Mouse (Mus musculus) heart, adult 2 months (tissue): ENCODE data around the gene Elp4. TPM values are rescaled to one million over a fixed set of nuclear protein-coding genes. Genes with fewer than 3 reads are reported as not detected.

Source experiments
- DNase-seq, 2 experiments: peaks; one replicate each; pipeline ENCODE4 v3.0.0; 2021
- H3K27ac ChIP-seq: fragments of 200-600 bp; 2 replicates; pipeline ENCODE4 v1.8.1; 2022
- H3K27me3 ChIP-seq: fragments of 200-500 bp; 2 replicates; pipeline ENCODE4 v1.6.1; 2012; ENCODE audit warnings: mild to moderate bottlenecking, low read length, inconsistent platforms, mixed read lengths; ENCODE audit not compliant: control insufficient read depth, insufficient read depth
- H3K36me3 ChIP-seq: fragments of 200-500 bp; 2 replicates; pipeline ENCODE4 v1.6.1; 2012; ENCODE audit warnings: low read length, inconsistent platforms; ENCODE audit not compliant: control insufficient read depth, insufficient read depth
- H3K4me1 ChIP-seq: fragments of 200-500 bp; 2 replicates; pipeline ENCODE4 v1.6.1; 2011; ENCODE audit warnings: low read length; ENCODE audit not compliant: control insufficient read depth, insufficient read depth
- H3K4me3 ChIP-seq: fragments of 200-600 bp; 2 replicates; pipeline ENCODE4 v1.8.1; 2022
- H3K79me2 ChIP-seq: fragments of 200-500 bp; replicated peaks from 2 replicates; pipeline ENCODE4 v1.6.1; 2012; ENCODE audit warnings: mild to moderate bottlenecking, inconsistent platforms, low read length, moderate library complexity, mixed read lengths; ENCODE audit not compliant: control insufficient read depth, insufficient read depth
- H3K9ac ChIP-seq: fragments of 200-500 bp; 2 replicates; pipeline ENCODE4 v1.6.1; 2012; ENCODE audit warnings: low read depth, mild to moderate bottlenecking, control low read depth, inconsistent platforms, low read length, mixed read lengths
- CTCF ChIP-seq: fragments of 200-600 bp; IDR thresholded peaks from 2 replicates; pipeline ENCODE4 v1.8.1; 2022; ENCODE audit warnings: antibody characterized with exemption, mild to moderate bottlenecking, moderate library complexity
- EP300 ChIP-seq: fragments of 200-500 bp; IDR thresholded peaks from 2 replicates; pipeline ENCODE4 v1.6.1; 2011; ENCODE audit warnings: low read depth, low read length, control low read depth; ENCODE audit not compliant: insufficient read depth
- POLR2A ChIP-seq: fragments of 200-500 bp; IDR thresholded peaks from 2 replicates; pipeline ENCODE4 v1.6.1; 2011; ENCODE audit warnings: mild to moderate bottlenecking, low read depth, low read length, control low read depth; ENCODE audit not compliant: insufficient read depth
- WGBS: fragments of 180-500 bp; shearing (Covaris S2); methylation state at CpG from one replicate; pipeline ENCODE4 v1.1.7; 2018; 5-methylcytosine and 5-hydroxymethylcytosine counted together
- intact Hi-C: fragments of 180-260 bp; cut with DNase I; formaldehyde crosslinking; loops from one replicate; pipeline ENCODE4 v1.15.1; 2025
- polyA plus RNA-seq: library from polyadenylated mRNA; depleted of rRNA; stranded (reverse); fragments of >200 nt; gene quantifications from 2 replicates; pipeline ENCODE4 v1.2.3, GENCODE M21; 2012
- total RNA-seq, 2 experiments: library from RNA; stranded (reverse); gene quantifications; 2 replicates each; pipeline ENCODE4 v1.2.3; 2021

Elp4 gene
- total and polyA plus RNA-seq, 3 experiments = 2.1 to 12.3 (median 11.2) TPM

GRCm38 (mm10) chr2:105687317-105687991, 216.9 kb downstream of the Elp4 start:
- WGBS = 7% methylated on average over 13 of the region's 13 CpGs
- intact Hi-C loops = loop anchor here (10.0 kb wide), 3 partner anchors 217 to 563 kb away; partner anchors contain the start of genes Elp4, Immp1l and Wt1
- Histone ChIP-seq H3K9ac (no peak overlapping the region), H3K79me2 (no peaks in the 10 kb centered on the region), H3K36me3 (no peaks in the 10 kb centered on the region), H3K4me1 (no peaks in the 10 kb centered on the region), H3K27ac (no peak overlapping the region), H3K4me3 (no peak overlapping the region), H3K27me3 (peaks cover 30% of the 10 kb centered on the region)
- no peak for DNase-seq
- no peak for TF ChIP-seq EP300
- TF ChIP-seq CTCF = peak; percentile 41
- no peak for TF ChIP-seq POLR2A

GRCm38 (mm10) chr2:105686363-105687316, 217.7 kb downstream of the Elp4 start:
- Histone ChIP-seq H3K9ac (no peak overlapping the region), H3K4me1 (no peaks in the 10 kb centered on the region), H3K36me3 (no peaks in the 10 kb centered on the region), H3K79me2 (no peaks in the 10 kb centered on the region), H3K4me3 (no peak overlapping the region), H3K27me3 (peaks cover 34% of the 10 kb centered on the region), H3K27ac (no peak overlapping the region)
- WGBS = 6% methylated on average over 36 of the region's 36 CpGs
- DNase-seq = no peak
- intact Hi-C loops = loop anchor here (10.0 kb wide), 3 partner anchors 218 to 562 kb away; partner anchors contain the start of genes Elp4, Immp1l and Wt1
- TF ChIP-seq EP300 = no peak
- no peak for TF ChIP-seq CTCF
- TF ChIP-seq POLR2A = no peak

DNA sequence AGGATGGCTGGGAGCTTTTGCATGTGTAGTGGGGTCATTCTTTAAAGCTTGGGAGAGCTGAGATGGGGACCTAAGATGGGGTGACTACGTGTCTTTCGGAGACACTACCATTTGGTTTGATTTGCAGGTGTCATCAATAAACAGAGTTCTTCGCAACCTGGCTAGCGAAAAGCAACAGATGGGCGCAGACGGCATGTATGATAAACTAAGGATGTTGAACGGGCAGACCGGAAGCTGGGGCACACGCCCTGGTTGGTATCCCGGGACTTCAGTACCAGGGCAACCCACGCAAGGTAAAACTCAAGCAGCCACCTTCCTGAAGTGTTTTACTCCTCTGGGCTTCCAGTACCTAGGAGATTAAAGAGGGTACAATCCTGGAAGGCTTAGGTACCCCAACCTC, 218.7 kb downstream of the Elp4 start:
- Histone ChIP-seq H3K27me3 (peaks cover 43% of the 10 kb centered on the region), H3K4me1 (no peaks in the 10 kb centered on the region), H3K79me2 (no peaks in the 10 kb centered on the region), H3K9ac (no peak overlapping the region), H3K4me3 (no peak overlapping the region), H3K27ac (no peak overlapping the region), H3K36me3 (no peaks in the 10 kb centered on the region)
- TF ChIP-seq CTCF (no peak), EP300 (no peak), POLR2A (no peak)
- DNase-seq = no peak
- intact Hi-C loops = loop anchor here (10.0 kb wide), 3 partner anchors 219 to 561 kb away; partner anchors contain the start of genes Elp4, Immp1l and Wt1
- 10% methylated on average over 11 of the region's 11 CpGs for WGBS

DNA sequence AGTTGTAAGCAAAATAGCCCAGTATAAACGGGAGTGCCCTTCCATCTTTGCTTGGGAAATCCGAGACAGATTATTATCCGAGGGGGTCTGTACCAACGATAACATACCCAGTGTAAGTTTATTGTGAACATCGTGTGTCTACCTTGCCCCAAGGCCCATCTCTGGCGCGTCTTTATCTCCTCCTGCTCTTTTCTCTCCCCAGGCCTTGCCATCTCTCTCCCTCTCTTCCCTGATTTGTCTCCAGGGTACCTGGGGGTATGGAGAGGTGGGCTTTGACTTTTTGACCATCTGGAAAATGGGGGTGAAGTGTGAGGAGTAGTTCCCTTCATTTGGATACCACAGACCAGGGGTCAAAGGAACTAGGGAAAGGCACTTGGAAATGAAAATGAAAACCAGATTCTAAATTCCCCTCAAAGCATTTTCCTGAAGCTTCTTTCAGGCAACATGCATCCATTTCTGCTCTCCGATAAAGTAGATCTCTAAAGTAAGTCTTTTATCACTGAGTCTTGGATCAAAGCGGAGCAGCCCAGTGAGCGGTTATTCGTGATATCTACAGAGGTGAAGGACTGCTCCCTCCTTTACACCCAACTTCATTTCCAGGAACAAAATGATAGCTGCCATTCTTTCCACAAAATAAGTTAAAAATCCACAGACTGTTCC, 219.2 kb downstream of the Elp4 start:
- TF ChIP-seq POLR2A (no peak), EP300 (no peak), CTCF (no peak)
- no peak overlapping the region for H3K9ac ChIP-seq
- DNase-seq = no peak
- peaks cover 44% of the 10 kb centered on the region for H3K27me3 ChIP-seq
- H3K36me3 ChIP-seq = no peaks in the 10 kb centered on the region
- H3K4me1 ChIP-seq = no peaks in the 10 kb centered on the region
- WGBS = 13% methylated on average over 11 of the region's 11 CpGs
- H3K79me2 ChIP-seq = no peaks in the 10 kb centered on the region
- no peak overlapping the region for H3K4me3 ChIP-seq
- intact Hi-C loops = loop anchor here (10.0 kb wide), 3 partner anchors 220 to 560 kb away; partner anchors contain the start of genes Elp4, Immp1l and Wt1
- no peak overlapping the region for H3K27ac ChIP-seq

GRCm38 (mm10) chr2:105683771-105684410, 220.5 kb downstream of the Elp4 start:
- intact Hi-C loops = loop anchor here (10.0 kb wide), 3 partner anchors 221 to 559 kb away; partner anchors contain the start of genes Elp4, Immp1l and Wt1
- 5% methylated on average over 22 of the region's 22 CpGs for WGBS
- no peaks in the 10 kb centered on the region for H3K4me1 ChIP-seq
- peaks cover 51% of the 10 kb centered on the region for H3K27me3 ChIP-seq
- no peak for DNase-seq
- no peak overlapping the region for H3K9ac ChIP-seq
- H3K4me3 ChIP-seq = no peak overlapping the region
- no peak for TF ChIP-seq POLR2A
- TF ChIP-seq EP300 = no peak
- TF ChIP-seq CTCF = no peak
- H3K36me3 ChIP-seq = no peaks in the 10 kb centered on the region
- no peak overlapping the region for H3K27ac ChIP-seq
- no peaks in the 10 kb centered on the region for H3K79me2 ChIP-seq
